Mouse (Mus musculus) hindbrain, embryonic 15.5 days (tissue): Measurements from ENCODE around the gene Plekhg2. TPM values are rescaled to one million over a fixed set of nuclear protein-coding genes. Genes with fewer than 3 reads are reported as not detected.
A peak's percentile ranks its signal among the peaks of the same experiment; 100 is the strongest.
"Not testable (repeated sequence)": the region's sequence is repeated elsewhere in the genome, so short reads cannot be mapped to it uniquely, and the experiment has no call there.

Source experiments
- ATAC-seq: fragments of 200-750 bp; cut with Nextera tagmentation; 2 replicates; pipeline ENCODE4 v1.8.0; 2017; ENCODE audit warnings: low read depth, moderate number of reproducible peaks, moderate TSS enrichment; ENCODE audit not compliant: low FRiP score
- H3K27ac ChIP-seq: fragments of 300-500 bp; sonication (generic); replicated peaks from 2 replicates; pipeline ENCODE4 v1.5.1; 2015; ENCODE audit warnings: mild to moderate bottlenecking, inconsistent platforms
- H3K27me3 ChIP-seq: fragments of 300-500 bp; sonication (generic); 2 replicates; pipeline ENCODE4 v1.6.1; 2015; ENCODE audit warnings: control low read depth, inconsistent platforms
- H3K36me3 ChIP-seq: fragments of 300-500 bp; sonication (generic); 2 replicates; pipeline ENCODE4 v1.6.1; 2015; ENCODE audit warnings: control low read depth, inconsistent platforms
- H3K4me1 ChIP-seq: fragments of 300-500 bp; sonication (generic); replicated peaks from 2 replicates; pipeline ENCODE4 v1.6.1; 2015; ENCODE audit warnings: control low read depth, inconsistent platforms
- H3K4me2 ChIP-seq: fragments of 300-500 bp; sonication (generic); 2 replicates; pipeline ENCODE4 v1.6.1; 2015; ENCODE audit warnings: moderate library complexity, mild to moderate bottlenecking, inconsistent platforms
- H3K4me3 ChIP-seq: fragments of 300-500 bp; sonication (generic); 2 replicates; pipeline ENCODE4 v1.5.1; 2015; ENCODE audit warnings: mild to moderate bottlenecking, inconsistent platforms
- H3K9ac ChIP-seq: fragments of 300-500 bp; sonication (generic); 2 replicates; pipeline ENCODE4 v1.6.1; 2015; ENCODE audit warnings: inconsistent platforms
- H3K9me3 ChIP-seq: fragments of 300-500 bp; sonication (generic); 2 replicates; pipeline ENCODE4 v1.6.1; 2016; ENCODE audit warnings: control low read depth, inconsistent platforms
- WGBS: fragments of 180-500 bp; shearing (Covaris S2); methylation state at CpG from one replicate; pipeline ENCODE4 v1.1.7; 2015; 5-methylcytosine and 5-hydroxymethylcytosine counted together
- polyA plus RNA-seq: library from polyadenylated mRNA; unstranded; fragments of >200 nt; fragmentation: Nextera tagmentation; extraction: Ambion mirVana; gene quantifications from 2 replicates; pipeline ENCODE4 v1.2.1, GENCODE M21; 2015

Gene Plekhg2
- polyA plus RNA-seq, 1 experiment from 2014 or later = 27.6 TPM

DNA sequence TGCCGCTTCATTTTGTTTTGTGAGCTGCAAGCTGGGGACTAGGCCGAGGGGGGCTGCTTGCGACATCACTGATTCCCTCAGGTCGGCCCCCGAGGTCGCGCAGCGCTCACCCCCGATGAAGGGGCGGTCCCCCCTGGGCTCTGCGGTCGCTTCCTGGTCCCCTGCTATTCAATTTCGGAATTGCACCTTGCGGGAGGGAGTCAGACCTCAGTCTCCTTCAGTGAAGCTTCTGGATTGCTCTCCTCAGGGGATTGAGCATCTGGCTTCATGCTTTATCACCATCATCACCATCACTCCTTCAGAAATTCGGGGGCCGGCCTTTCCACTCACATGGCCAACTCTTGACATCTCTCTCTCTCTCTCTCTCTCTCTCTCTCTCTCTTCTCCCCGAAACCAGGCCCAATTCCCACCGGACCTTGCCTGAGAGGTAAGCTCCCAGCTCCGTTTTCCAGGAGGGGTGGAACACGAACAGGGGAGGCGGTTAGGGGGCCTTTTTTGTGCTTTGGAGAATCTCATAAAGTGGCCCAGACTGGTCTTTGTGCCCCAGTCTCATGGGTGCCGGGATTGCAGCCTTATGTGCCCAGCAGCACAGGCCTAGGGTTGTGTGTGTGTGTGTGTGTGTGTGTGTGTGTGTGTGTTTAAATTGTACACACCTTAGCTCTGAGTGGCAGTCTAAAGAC is 21.0 kb upstream of the Plekhg2 start:
- H3K9me3 ChIP-seq = no peaks in the 10 kb centered on the region
- H3K9ac ChIP-seq = peak overlapping the region; percentile 80
- H3K36me3 ChIP-seq = peaks cover 50% of the 10 kb centered on the region
- peak overlapping the region; percentile 80 for H3K4me2 ChIP-seq
- H3K27ac ChIP-seq = peak overlapping the region; percentile 83
- H3K4me1 ChIP-seq = peaks cover 27% of the 10 kb centered on the region
- no peak for ATAC-seq
- H3K27me3 ChIP-seq = no peaks in the 10 kb centered on the region
- H3K4me3 ChIP-seq = peak overlapping the region; percentile 86
- 6% methylated on average over 22 of the region's 22 CpGs for WGBS

DNA sequence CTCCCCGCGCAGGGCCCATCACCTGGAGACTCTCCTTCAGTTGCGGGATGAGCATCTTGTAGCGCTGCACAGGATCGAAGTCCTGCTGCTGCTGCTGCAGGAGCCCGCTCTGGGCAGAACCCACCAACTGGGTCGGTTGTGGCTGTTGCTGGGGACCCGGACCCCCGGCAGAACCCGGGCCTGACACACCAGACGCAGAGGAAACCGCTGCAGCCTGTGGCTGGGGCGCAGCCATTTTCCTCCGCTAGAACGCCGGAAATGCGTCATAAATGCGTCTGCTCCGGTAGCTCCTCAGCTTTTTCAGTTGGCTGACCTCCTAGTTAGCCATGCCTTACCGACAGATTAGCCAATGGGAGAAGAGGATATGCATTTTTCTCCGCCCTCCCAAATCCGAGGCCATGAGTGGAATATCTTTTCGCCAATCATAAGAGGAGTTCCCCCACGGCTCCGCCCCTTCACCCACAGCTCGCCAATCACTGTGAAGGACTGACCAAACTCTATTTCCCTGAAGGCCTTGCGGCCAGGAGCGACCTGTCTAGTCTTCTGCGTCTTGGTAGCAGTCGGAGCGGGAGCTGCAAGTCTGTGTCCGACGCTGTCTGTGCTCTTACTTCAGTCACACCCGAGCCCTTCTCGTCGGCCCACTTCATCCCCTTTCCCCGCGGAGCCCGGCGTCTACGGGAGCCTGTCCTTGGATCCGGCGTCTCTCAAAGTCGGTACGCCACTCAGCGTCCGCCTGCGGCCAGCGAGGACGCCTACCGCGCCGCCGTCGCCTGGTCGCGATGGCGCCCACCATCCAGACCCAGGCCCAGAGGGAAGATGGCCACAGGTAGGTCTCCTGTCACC is 20.3 kb upstream of the Plekhg2 start, which contains the start of the genes Med29 and Paf1:
Gene Med29 (minus strand): TSS at position 280 of the 843 bp plus-strand sequence.
Gene Paf1 (plus strand): TSS at position 523 of the 843 bp plus-strand sequence.
- H3K4me3 ChIP-seq = peak within 1 kb of the TSS; percentile 86
- H3K9me3 ChIP-seq = no peaks in the 10 kb centered on the region
- peaks cover 27% of the 10 kb centered on the region for H3K4me1 ChIP-seq
- H3K4me2 ChIP-seq = peak within 1 kb of the TSS; percentile 80
- H3K27ac ChIP-seq = peak within 1 kb of the TSS; percentile 83
- ATAC-seq = peak; percentile 99
- peak within 1 kb of the TSS; percentile 80 for H3K9ac ChIP-seq
- WGBS = under 1% methylated on average over 58 of the region's 58 CpGs
- H3K36me3 ChIP-seq = peaks cover 50% of the 10 kb centered on the region
- no peaks in the 10 kb centered on the region for H3K27me3 ChIP-seq

DNA sequence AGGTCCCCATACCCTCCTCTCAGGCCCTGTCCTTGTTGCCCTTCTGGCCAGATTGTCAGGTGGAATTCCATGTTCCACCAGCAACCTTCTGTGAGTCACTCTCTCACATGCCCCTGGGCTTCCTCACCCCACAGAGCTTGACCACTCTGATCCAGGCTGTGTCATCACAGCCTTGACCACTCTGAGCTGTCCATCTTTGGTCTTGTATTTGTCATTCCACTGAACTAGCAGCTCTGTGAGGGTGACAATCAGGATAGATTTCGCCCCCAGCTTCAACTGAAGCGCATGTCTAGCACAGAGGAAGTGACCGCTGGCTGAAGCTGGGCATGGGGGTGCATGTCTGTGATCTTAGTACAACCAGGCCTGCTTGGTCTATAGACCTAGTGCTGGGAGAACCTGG is 17.9 kb upstream of the Plekhg2 start:
- 96% methylated on average over 3 of the region's 3 CpGs for whole genome bisulfite sequencing
- H3K9me3 ChIP-seq = no peaks in the 10 kb centered on the region
- no peak overlapping the region for H3K4me2 ChIP-seq
- peaks cover 27% of the 10 kb centered on the region for H3K4me1 ChIP-seq
- no peak overlapping the region for H3K4me3 ChIP-seq
- no peak overlapping the region for H3K9ac ChIP-seq
- H3K27ac ChIP-seq = no peak overlapping the region
- H3K36me3 ChIP-seq = peaks cover 35% of the 10 kb centered on the region
- no peak for ATAC-seq
- H3K27me3 ChIP-seq = no peaks in the 10 kb centered on the region

- H3K36me3 ChIP-seq = peaks cover 33% of the 10 kb centered on the region
- 86% methylated on average over 7 of the region's 7 CpGs for WGBS
- not testable (repeated sequence) for H3K9me3 ChIP-seq, H3K27me3 ChIP-seq, H3K4me3 ChIP-seq, ATAC-seq, H3K4me2 ChIP-seq, H3K9ac ChIP-seq, H3K27ac ChIP-seq
- H3K4me1 ChIP-seq = peaks cover 17% of the 10 kb centered on the region
Observed at GRCm38 (mm10) chr7:28387384-28387783, 15.0 kb upstream of the Plekhg2 start.

- WGBS = 83% methylated on average over 6 of the region's 6 CpGs
- not testable (repeated sequence) for H3K27me3 ChIP-seq, H3K4me2 ChIP-seq, H3K9ac ChIP-seq, ATAC-seq, H3K27ac ChIP-seq, H3K9me3 ChIP-seq, H3K4me3 ChIP-seq
- H3K4me1 ChIP-seq = peaks cover 18% of the 10 kb centered on the region
- H3K36me3 ChIP-seq = peaks cover 33% of the 10 kb centered on the region
Observed at GRCm38 (mm10) chr7:28386877-28387276, 14.5 kb upstream of the Plekhg2 start.

- 27% methylated on average over 4 of the region's 4 CpGs for WGBS
Observed at GRCm38 (mm10) chr7:28386462-28386861, 14.1 kb upstream of the Plekhg2 start.

DNA sequence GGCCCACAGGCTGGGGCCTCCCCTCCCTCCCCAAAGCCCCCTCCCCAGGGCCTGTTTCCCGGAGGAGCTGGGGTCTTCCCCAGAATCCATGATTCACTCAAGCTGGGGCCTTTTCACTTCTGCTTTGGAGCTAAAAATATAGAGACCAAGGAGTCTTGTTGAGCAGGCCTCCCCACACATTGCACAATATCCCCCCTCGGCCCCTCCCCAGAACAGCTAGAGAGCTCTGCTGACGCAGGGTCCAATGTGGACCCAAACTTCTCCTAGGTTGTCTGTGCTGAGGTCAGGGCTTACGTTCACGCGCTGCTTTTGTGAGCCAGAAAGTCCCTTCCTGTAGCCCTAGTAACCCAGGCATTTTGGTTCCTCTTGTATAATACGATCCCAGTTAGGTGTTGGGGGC is 13.6 kb upstream of the Plekhg2 start:
- no peak for ATAC-seq
- no peaks in the 10 kb centered on the region for H3K27me3 ChIP-seq
- peaks cover 33% of the 10 kb centered on the region for H3K36me3 ChIP-seq
- H3K9ac ChIP-seq = no peak overlapping the region
- 89% methylated on average over 7 of the region's 7 CpGs for WGBS
- H3K4me2 ChIP-seq = no peak overlapping the region
- peaks cover 17% of the 10 kb centered on the region for H3K4me1 ChIP-seq
- H3K9me3 ChIP-seq = no peaks in the 10 kb centered on the region
- no peak overlapping the region for H3K4me3 ChIP-seq
- H3K27ac ChIP-seq = no peak overlapping the region

More at GRCm38 (mm10) chr7:28386462-28386861, 14.1 kb upstream of the Plekhg2 start:
- Histone ChIP-seq H3K4me1 (peaks cover 18% of the 10 kb centered on the region), H3K9me3 (no peaks in the 10 kb centered on the region), H3K27me3 (no peaks in the 10 kb centered on the region), H3K36me3 (peaks cover 33% of the 10 kb centered on the region), H3K4me3 (no peak overlapping the region), H3K4me2 (no peak overlapping the region), H3K9ac (no peak overlapping the region), H3K27ac (no peak overlapping the region)
- ATAC-seq = peak; percentile 23; the same call in 1 of the 2 replicates

DNA sequence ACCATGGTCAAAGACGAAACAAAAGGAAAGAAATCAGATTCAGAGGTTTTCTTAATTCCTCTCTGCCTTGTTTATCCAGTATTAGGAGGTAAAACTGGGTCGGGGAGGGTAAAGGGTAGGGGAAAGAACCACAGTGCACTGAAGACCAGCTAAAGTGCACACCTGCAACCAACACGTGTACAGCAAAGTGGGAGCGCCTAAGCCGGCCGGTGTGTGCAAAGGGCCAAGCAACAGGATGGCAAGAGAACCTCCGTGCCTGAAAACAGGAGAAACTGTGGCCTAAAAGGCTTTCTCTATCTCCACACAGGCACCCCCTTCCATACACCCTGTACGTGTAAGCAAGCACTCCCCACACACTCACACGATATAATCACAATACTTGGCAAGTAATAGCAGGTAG is 12.8 kb upstream of the Plekhg2 start:
- Histone ChIP-seq H3K9me3 (no peaks in the 10 kb centered on the region), H3K9ac (no peak overlapping the region), H3K36me3 (peaks cover 26% of the 10 kb centered on the region), H3K4me1 (peaks cover 19% of the 10 kb centered on the region), H3K4me3 (no peak overlapping the region), H3K27ac (no peak overlapping the region), H3K27me3 (no peaks in the 10 kb centered on the region), H3K4me2 (no peak overlapping the region)
- ATAC-seq = no peak
- WGBS = 93% methylated on average over 9 of the region's 9 CpGs

DNA sequence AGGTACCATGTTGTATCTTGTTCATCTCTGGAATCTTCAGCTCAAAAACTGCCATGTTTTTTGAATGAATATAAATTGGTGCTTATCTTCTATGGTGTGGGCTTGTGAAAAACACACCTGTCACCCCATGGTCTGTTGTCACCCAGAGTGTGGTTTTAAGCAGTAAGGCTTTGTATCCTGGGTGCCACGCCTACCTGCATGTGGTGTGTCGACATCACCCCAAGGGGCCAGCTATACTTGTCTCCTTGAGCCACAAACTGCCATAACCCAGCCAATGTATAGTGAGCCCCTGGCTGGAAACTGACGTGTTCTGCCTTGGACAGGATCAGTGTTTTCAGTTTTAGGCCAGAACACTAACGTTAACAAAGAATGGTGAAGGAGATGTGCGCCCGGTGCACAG is 11.8 kb upstream of the Plekhg2 start:
- WGBS = 89% methylated on average over 6 of the region's 6 CpGs

GRCm38 (mm10) chr7:28383606-28384005 is 11.2 kb upstream of the Plekhg2 start:
- 0 out of 2 replicates have a peak overlapping the region, but pooled peaks have one; percentile 25 for H3K27ac ChIP-seq
- peaks cover 28% of the 10 kb centered on the region for H3K4me1 ChIP-seq
- WGBS = 87% methylated on average over 4 of the region's 4 CpGs
- H3K36me3 ChIP-seq = 0 out of 2 replicates have a peak, but pooled peaks cover 13% of the 10 kb centered on the region
- H3K9me3 ChIP-seq = no peaks in the 10 kb centered on the region
- H3K4me2 ChIP-seq = no peak overlapping the region
- no peaks in the 10 kb centered on the region for H3K27me3 ChIP-seq
- no peak overlapping the region for H3K9ac ChIP-seq
- no peak for ATAC-seq
- H3K4me3 ChIP-seq = no peak overlapping the region

More for the DNA sequence above, 11.8 kb upstream of the Plekhg2 start:
- H3K9me3 ChIP-seq = no peaks in the 10 kb centered on the region
- H3K9ac ChIP-seq = no peak overlapping the region
- peaks cover 18% of the 10 kb centered on the region for H3K36me3 ChIP-seq
- no peak overlapping the region for H3K4me2 ChIP-seq
- H3K27me3 ChIP-seq = no peaks in the 10 kb centered on the region
- ATAC-seq = no peak
- H3K27ac ChIP-seq = no peak overlapping the region
- peaks cover 24% of the 10 kb centered on the region for H3K4me1 ChIP-seq
- no peak overlapping the region for H3K4me3 ChIP-seq

GRCm38 (mm10) chr7:28382981-28383396 is 10.6 kb upstream of the Plekhg2 start:
- Histone ChIP-seq H3K27ac (0 out of 2 replicates have a peak overlapping the region, but pooled peaks have one; percentile 25), H3K9me3 (no peaks in the 10 kb centered on the region), H3K4me1 (peaks cover 34% of the 10 kb centered on the region), H3K27me3 (no peaks in the 10 kb centered on the region), H3K4me3 (no peak overlapping the region), H3K36me3 (0 out of 2 replicates have a peak, but pooled peaks cover 7% of the 10 kb centered on the region), H3K4me2 (no peak overlapping the region), H3K9ac (no peak overlapping the region)
- WGBS = 77% methylated on average over 11 of the region's 11 CpGs
- no peak for ATAC-seq
